Mouse (Mus musculus): Measurements from ENCODE around the gene Btbd9.

DNA sequence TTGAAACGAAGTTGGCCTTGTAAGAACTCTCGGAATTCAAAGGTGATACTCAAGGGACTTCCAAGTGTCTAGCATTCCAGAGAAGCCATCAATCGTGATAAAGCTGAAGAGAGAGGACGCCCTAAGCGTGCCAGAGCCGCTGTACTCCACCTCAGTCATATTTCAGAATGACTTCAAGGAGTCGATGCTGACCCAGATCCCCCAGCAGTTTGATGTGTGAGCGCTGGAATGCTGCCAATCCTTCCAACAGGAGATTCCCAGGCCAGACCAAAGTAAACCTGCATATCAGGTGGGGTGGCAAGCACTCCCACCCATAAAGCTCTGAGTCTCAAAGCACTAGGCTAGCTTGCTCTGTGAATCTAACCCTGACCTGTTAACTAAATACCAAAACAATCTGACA is 105.5 kb downstream of the Btbd9 start:
- TF ChIP-seq CTCF (IDR thresholded peaks at IDR 0.05; ENCODE audit: extremely low read depth, insufficient read depth, low read length) (no peak), POLR2A (IDR thresholded peaks at IDR 0.05; ENCODE audit: extremely low read depth, insufficient read depth, low read length) (no peak)
